Mouse (Mus musculus): ENCODE results near the gene Chd9. TPM values are rescaled to one million over a fixed set of nuclear protein-coding genes. Genes with fewer than 3 reads are reported as not detected.

The Chd9 gene
- polyA plus RNA-seq, 1 experiment from 2014 or later = 62.9 TPM

GRCm38 (mm10) chr8:90817293-90817692, 10.9 kb upstream of the Chd9 start, which contains the start of gene Gm19935:
Gene Gm19935, minus strand, starts transcription at chr8:90817393.
- Histone ChIP-seq H3K4me2 (ENCODE audit: low read depth) (no peak within 1 kb of the TSS), H3K27me3 (ENCODE audit: control insufficient read depth, insufficient read depth, low read length) (no peaks in the 10 kb centered on the region), H3K9me3 (ENCODE audit: control insufficient read depth, low read length) (no peaks in the 10 kb centered on the region), H3K4me1 (ENCODE audit: control insufficient read depth, insufficient read depth, low read length) (no peaks in the 10 kb centered on the region), H3K4me3 (ENCODE audit: low read depth, low read length) (no peak within 1 kb of the TSS), H3K27ac (ENCODE audit: low read depth, low read length) (no peak within 1 kb of the TSS), H3K9ac (ENCODE audit: low read length) (no peak within 1 kb of the TSS), H3K36me3 (ENCODE audit: control insufficient read depth, insufficient read depth, low read length) (no peaks in the 10 kb centered on the region)
- WGBS = 81% methylated on average over 2 of the region's 2 CpGs
- no peak for ATAC-seq (ENCODE audit: insufficient read depth, low FRiP score, low TSS enrichment)
- DNase-seq (ENCODE audit: low spot score) = no peak

DNA sequence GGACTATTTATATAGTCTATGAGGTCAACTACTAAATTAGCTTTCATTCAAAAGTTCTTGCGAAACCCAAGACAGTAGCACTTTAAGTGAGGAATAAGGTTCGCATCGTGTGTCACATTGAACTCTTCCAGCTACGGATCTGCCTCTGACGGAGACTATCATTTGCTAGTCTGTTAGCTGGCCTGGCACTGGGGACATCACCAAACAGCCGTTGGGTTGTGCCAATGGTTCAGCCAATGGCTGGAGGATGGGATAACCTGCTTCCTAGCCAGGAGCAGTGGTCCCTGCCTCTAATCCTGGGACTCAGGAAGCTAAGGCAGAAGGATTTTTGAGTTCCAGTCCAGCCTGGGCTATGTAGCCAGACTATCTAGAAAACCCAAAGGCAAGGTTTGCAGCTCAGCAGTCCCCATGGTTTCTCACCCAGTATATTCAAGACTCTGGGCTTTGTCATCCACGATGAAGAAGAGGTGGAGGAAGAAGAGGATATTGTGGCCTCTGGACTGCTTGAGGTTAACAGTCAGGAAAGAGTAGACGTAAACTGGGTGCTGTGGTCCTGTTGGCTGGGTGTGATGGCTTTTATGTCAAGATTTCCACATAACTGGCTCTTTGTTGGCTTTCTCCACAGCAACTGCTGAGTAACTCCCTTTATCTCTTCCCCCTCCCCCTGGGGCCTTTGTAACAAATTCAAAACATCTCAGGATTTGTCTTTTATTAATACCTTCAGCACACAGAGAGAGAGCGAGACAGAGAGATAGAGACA, 8.4 kb upstream of the Chd9 start:
- H3K27ac ChIP-seq (ENCODE audit: low read depth, low read length) = no peak overlapping the region
- WGBS = 87% methylated on average over 9 of the region's 9 CpGs
- no peak overlapping the region for H3K9ac ChIP-seq (ENCODE audit: low read length)
- no peaks in the 10 kb centered on the region for H3K9me3 ChIP-seq (ENCODE audit: control insufficient read depth, low read length)
- no peak overlapping the region for H3K4me2 ChIP-seq (ENCODE audit: low read depth)
- no peaks in the 10 kb centered on the region for H3K4me1 ChIP-seq (ENCODE audit: control insufficient read depth, insufficient read depth, low read length)
- H3K36me3 ChIP-seq (ENCODE audit: control insufficient read depth, insufficient read depth, low read length) = no peaks in the 10 kb centered on the region
- ATAC-seq (ENCODE audit: insufficient read depth, low FRiP score, low TSS enrichment) (no peak), DNase-seq (ENCODE audit: low spot score) (no peak)
- no peak overlapping the region for H3K4me3 ChIP-seq (ENCODE audit: low read depth, low read length)
- no peaks in the 10 kb centered on the region for H3K27me3 ChIP-seq (ENCODE audit: control insufficient read depth, insufficient read depth, low read length)

DNA sequence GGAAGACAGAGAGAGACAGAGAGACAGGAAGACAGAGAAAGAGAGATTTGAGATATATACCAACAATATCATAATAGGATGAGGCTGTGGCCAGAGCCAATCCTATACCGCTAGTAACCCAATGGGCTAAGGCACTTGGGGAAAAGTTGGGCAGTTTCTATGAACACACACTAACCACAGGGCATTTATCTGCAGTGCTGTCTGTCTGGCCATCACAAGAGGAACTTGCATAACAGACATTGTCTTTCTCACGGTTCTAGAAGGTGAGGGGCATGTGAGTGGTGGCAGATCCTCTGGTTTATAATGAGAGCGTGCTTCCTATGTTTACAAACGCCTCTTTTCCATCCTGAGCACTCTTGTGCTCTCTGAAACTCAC, 7.8 kb upstream of the Chd9 start:
- Histone ChIP-seq H3K4me2 (ENCODE audit: low read depth) (no peak overlapping the region), H3K36me3 (ENCODE audit: control insufficient read depth, insufficient read depth, low read length) (no peaks in the 10 kb centered on the region), H3K27me3 (ENCODE audit: control insufficient read depth, insufficient read depth, low read length) (no peaks in the 10 kb centered on the region), H3K9me3 (ENCODE audit: control insufficient read depth, low read length) (no peaks in the 10 kb centered on the region), H3K4me1 (ENCODE audit: control insufficient read depth, insufficient read depth, low read length) (no peaks in the 10 kb centered on the region), H3K27ac (ENCODE audit: low read depth, low read length) (no peak overlapping the region), H3K4me3 (ENCODE audit: low read depth, low read length) (no peak overlapping the region), H3K9ac (ENCODE audit: low read length) (no peak overlapping the region)
- WGBS = 84% methylated on average over 4 of the region's 4 CpGs
- DNase-seq (ENCODE audit: low spot score) = no peak
- ATAC-seq (ENCODE audit: insufficient read depth, low FRiP score, low TSS enrichment) = no peak

DNA sequence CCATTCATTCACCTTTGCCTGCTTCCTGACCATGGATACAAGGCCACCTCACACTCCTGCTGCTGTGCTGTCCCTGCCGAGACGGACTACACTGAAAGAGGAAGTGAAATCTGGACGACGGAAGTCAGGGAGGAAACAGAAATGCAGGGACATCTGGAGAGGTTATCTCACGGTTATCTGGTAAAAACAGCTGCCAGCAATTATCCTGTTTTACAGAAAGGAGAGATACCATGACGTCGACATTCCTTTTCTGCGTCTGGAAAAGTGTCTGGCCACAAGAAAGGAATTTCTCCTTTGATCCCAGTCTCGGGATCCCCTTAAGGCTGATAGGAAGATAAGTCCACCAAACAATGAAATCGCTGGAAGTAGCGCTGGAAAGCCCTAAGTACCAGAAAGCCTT, 5.7 kb upstream of the Chd9 start:
- Histone ChIP-seq H3K4me1 (ENCODE audit: control insufficient read depth, insufficient read depth, low read length) (no peaks in the 10 kb centered on the region), H3K27ac (ENCODE audit: low read depth, low read length) (no peak overlapping the region), H3K4me3 (ENCODE audit: low read depth, low read length) (no peak overlapping the region), H3K36me3 (ENCODE audit: control insufficient read depth, insufficient read depth, low read length) (no peaks in the 10 kb centered on the region), H3K9ac (ENCODE audit: low read length) (no peak overlapping the region), H3K9me3 (ENCODE audit: control insufficient read depth, low read length) (no peaks in the 10 kb centered on the region), H3K4me2 (ENCODE audit: low read depth) (no peak overlapping the region), H3K27me3 (ENCODE audit: control insufficient read depth, insufficient read depth, low read length) (no peaks in the 10 kb centered on the region)
- 58% methylated on average over 11 of the region's 11 CpGs for WGBS
- DNase-seq (ENCODE audit: low spot score) (no peak), ATAC-seq (ENCODE audit: insufficient read depth, low FRiP score, low TSS enrichment) (no peak)

DNA sequence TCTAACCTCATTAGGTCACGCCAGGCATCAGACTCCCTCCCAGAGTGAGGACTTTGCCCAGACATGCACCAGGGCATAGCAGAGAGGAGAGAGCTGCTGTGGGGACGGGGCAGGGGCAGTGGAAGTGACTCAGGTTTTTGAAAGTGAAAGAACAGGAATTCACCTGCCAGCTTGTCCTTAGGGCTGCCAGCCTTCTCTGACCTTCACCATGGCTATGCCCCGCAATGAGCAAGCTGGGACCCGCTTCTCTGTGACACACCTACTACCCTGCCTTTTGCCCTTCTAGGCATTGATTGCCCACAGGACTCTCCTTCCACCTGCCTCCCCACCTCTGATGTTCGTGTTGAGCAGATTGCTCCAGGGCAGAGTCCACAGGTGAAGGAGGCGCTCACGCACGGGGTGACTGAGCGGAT, 2.7 kb upstream of the Chd9 start:
- Histone ChIP-seq H3K4me2 (ENCODE audit: low read depth) (no peak overlapping the region), H3K4me1 (ENCODE audit: control insufficient read depth, insufficient read depth, low read length) (peaks cover 12% of the 10 kb centered on the region), H3K9ac (ENCODE audit: low read length) (no peak overlapping the region), H3K27me3 (ENCODE audit: control insufficient read depth, insufficient read depth, low read length) (no peaks in the 10 kb centered on the region), H3K27ac (ENCODE audit: low read depth, low read length) (no peak overlapping the region), H3K9me3 (ENCODE audit: control insufficient read depth, low read length) (no peaks in the 10 kb centered on the region), H3K4me3 (ENCODE audit: low read depth, low read length) (no peak overlapping the region), H3K36me3 (ENCODE audit: control insufficient read depth, insufficient read depth, low read length) (no peaks in the 10 kb centered on the region)
- ATAC-seq (ENCODE audit: insufficient read depth, low FRiP score, low TSS enrichment) (no peak), DNase-seq (ENCODE audit: low spot score) (no peak)
- WGBS = 81% methylated on average over 9 of the region's 9 CpGs

DNA sequence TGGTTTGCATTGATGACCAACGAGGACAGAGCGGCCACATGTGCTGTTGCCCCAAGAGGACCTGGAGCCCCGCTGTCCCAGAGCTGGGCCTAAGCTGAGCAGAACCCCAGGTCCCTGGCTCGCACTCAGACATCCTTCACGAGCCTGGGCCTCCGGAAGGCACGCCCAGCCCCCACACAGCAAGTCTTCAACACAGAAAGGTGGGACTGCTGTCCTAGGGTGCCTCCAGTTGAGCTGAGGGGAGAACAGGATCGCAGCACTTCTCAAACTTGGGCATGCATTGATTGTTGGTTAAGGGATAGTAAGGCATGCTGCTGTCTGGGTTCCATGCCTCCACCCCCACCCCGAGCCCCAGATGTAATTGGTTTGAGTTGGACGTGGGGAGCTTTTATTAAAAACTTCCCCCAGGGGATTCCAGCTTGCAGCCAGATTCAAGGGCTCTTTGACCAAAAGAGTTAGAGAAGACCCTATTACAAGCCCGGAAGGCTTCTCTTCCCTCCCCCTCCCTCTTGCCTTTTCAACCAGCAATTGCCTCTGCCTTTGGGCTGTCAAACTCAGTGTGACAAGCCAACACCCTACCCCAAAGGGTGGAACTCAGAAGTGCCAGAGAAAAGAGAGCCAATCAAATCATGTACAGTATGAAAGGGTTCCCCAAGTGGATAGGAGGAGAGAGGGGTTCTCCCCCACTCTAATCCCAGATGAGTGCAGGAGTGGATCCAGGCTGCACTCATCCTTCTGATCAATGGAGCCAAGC, 1.0 kb downstream of the Chd9 start:
- DNase-seq (ENCODE audit: low spot score) = no peak
- Histone ChIP-seq H3K36me3 (ENCODE audit: control insufficient read depth, insufficient read depth, low read length) (no peaks in the 10 kb centered on the region), H3K9ac (ENCODE audit: low read length) (peak overlapping the region; percentile 73), H3K9me3 (ENCODE audit: control insufficient read depth, low read length) (no peaks in the 10 kb centered on the region), H3K27ac (ENCODE audit: low read depth, low read length) (0 out of 2 replicates have a peak overlapping the region, but pooled peaks have one; percentile 39), H3K4me2 (ENCODE audit: low read depth) (peak overlapping the region; percentile 83), H3K4me1 (ENCODE audit: control insufficient read depth, insufficient read depth, low read length) (peaks cover 16% of the 10 kb centered on the region), H3K27me3 (ENCODE audit: control insufficient read depth, insufficient read depth, low read length) (no peaks in the 10 kb centered on the region), H3K4me3 (ENCODE audit: low read depth, low read length) (peak overlapping the region; percentile 50)
- peak; percentile 65 for ATAC-seq (ENCODE audit: insufficient read depth, low FRiP score, low TSS enrichment)
- WGBS = 4% methylated on average over 11 of the region's 11 CpGs

GRCm38 (mm10) chr8:90829825-90830224, 1.7 kb downstream of the Chd9 start:
- ATAC-seq (ENCODE audit: insufficient read depth, low FRiP score, low TSS enrichment) (no peak), DNase-seq (ENCODE audit: low spot score) (no peak)
- Histone ChIP-seq H3K27ac (ENCODE audit: low read depth, low read length) (no peak overlapping the region), H3K9me3 (ENCODE audit: control insufficient read depth, low read length) (no peaks in the 10 kb centered on the region), H3K4me2 (ENCODE audit: low read depth) (no peak overlapping the region), H3K4me3 (ENCODE audit: low read depth, low read length) (no peak overlapping the region), H3K27me3 (ENCODE audit: control insufficient read depth, insufficient read depth, low read length) (no peaks in the 10 kb centered on the region), H3K9ac (ENCODE audit: low read length) (no peak overlapping the region), H3K4me1 (ENCODE audit: control insufficient read depth, insufficient read depth, low read length) (peaks cover 16% of the 10 kb centered on the region), H3K36me3 (ENCODE audit: control insufficient read depth, insufficient read depth, low read length) (no peaks in the 10 kb centered on the region)
- WGBS = 86% methylated on average over 1 of the region's 1 CpGs

DNA sequence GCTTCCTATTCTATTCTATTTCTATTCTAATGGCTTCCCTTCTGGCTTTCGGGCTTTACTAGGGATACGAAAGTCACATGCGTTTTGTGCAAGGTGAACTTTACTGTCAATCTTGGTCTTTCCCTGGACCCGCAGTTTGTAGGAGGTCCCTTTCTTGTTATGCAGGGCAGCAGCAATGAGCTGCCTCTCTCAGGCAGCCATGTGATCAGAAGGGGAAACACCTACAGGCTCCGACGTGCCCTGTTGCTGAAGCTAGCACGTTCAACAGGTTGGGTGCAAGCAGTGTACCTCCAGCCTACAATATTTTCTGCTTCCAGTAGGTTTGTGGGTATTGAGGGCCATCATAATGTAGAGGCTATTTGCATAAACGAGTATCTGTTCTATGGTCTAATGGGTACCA, 2.8 kb downstream of the Chd9 start:
- no peak for DNase-seq (ENCODE audit: low spot score)
- Histone ChIP-seq H3K27ac (ENCODE audit: low read depth, low read length) (no peak overlapping the region), H3K36me3 (ENCODE audit: control insufficient read depth, insufficient read depth, low read length) (no peaks in the 10 kb centered on the region), H3K4me2 (ENCODE audit: low read depth) (no peak overlapping the region), H3K27me3 (ENCODE audit: control insufficient read depth, insufficient read depth, low read length) (no peaks in the 10 kb centered on the region), H3K9ac (ENCODE audit: low read length) (no peak overlapping the region), H3K4me3 (ENCODE audit: low read depth, low read length) (no peak overlapping the region), H3K4me1 (ENCODE audit: control insufficient read depth, insufficient read depth, low read length) (peaks cover 16% of the 10 kb centered on the region), H3K9me3 (ENCODE audit: control insufficient read depth, low read length) (no peaks in the 10 kb centered on the region)
- ATAC-seq (ENCODE audit: insufficient read depth, low FRiP score, low TSS enrichment) = no peak
- 70% methylated on average over 8 of the region's 8 CpGs for WGBS
